14 mouse cellular contexts compared by ENCODE assay signal in genomic region chr7:124946424-124946823, GRCm38 (mm10).
"Had no signal": no experiment of that assay in that cellular context is flagged by ENCODE, and none has a peak within 500 bp of the region (broad histone marks: within the 10 kb centered on the region; RNA-seq: fewer than 3 reads in every experiment).

No protein-coding gene starts in this region.

- H3K27ac ChIP-seq: kidney, postnatal 0 days; limb, embryonic 12.5 days; liver, embryonic 13.5 days; midbrain, embryonic 15.5 days; neural tube, embryonic 12.5 days; stomach, postnatal 0 days had no signal

- ATAC-seq: liver, postnatal 0 days had no signal

- H3K4me2 ChIP-seq: limb, embryonic 12.5 days; liver, embryonic 13.5 days; midbrain, embryonic 15.5 days; neural tube, embryonic 12.5 days had no signal

- DNase-seq: kidney, adult 11 months; kidney, adult 9 months; kidney, postnatal 36 days; layer of hippocampus, adult 9-11 months; liver; liver, embryonic 13.5 days; liver, postnatal 0 days; right cerebral cortex, postnatal 14 days; thymus, postnatal 4 days had no signal

- H3K4me3 ChIP-seq: limb, embryonic 12.5 days; liver, embryonic 13.5 days; midbrain, embryonic 15.5 days; neural tube, embryonic 12.5 days had no signal

- H3K27me3 ChIP-seq: limb, embryonic 12.5 days; liver, embryonic 13.5 days; midbrain, embryonic 15.5 days; neural tube, embryonic 12.5 days had no signal

- H3K9ac ChIP-seq: limb, embryonic 12.5 days; liver, embryonic 13.5 days; liver, postnatal 0 days; midbrain, embryonic 15.5 days; neural tube, embryonic 12.5 days had no signal

- H3K36me3 ChIP-seq: limb, embryonic 12.5 days; liver, embryonic 13.5 days; midbrain, embryonic 15.5 days; neural tube, embryonic 12.5 days had no signal

- H3K4me1 ChIP-seq: limb, embryonic 12.5 days; liver, embryonic 13.5 days; neural tube, embryonic 12.5 days had no signal

- H3K9me3 ChIP-seq: limb, embryonic 12.5 days; neural tube, embryonic 12.5 days had no signal
